Mouse (Mus musculus) heart, embryonic 12.5 days (tissue): ENCODE data around the gene Plpp2. TPM values are rescaled to one million over a fixed set of nuclear protein-coding genes. Genes with fewer than 3 reads are reported as not detected.

ENCODE experiments used
- ATAC-seq: fragments of 200-750 bp; cut with Nextera tagmentation; 2 replicates; pipeline ENCODE4 v1.8.0; 2017; ENCODE audit warnings: moderate TSS enrichment, moderate library complexity; ENCODE audit not compliant: insufficient number of reproducible peaks, low FRiP score
- H3K27ac ChIP-seq: fragments of 300-500 bp; sonication (generic); 2 replicates; pipeline ENCODE4 v1.5.1; 2016; ENCODE audit warnings: mild to moderate bottlenecking, moderate library complexity; ENCODE audit not compliant: poor library complexity, severe bottlenecking
- H3K27me3 ChIP-seq: fragments of 300-500 bp; sonication (generic); replicated peaks from 2 replicates; pipeline ENCODE4 v1.6.1; 2016; ENCODE audit warnings: mild to moderate bottlenecking, moderate library complexity
- H3K36me3 ChIP-seq: fragments of 300-500 bp; sonication (generic); 2 replicates; pipeline ENCODE4 v1.6.1; 2016; ENCODE audit warnings: mild to moderate bottlenecking, moderate library complexity
- H3K4me1 ChIP-seq: fragments of 300-500 bp; sonication (generic); replicated peaks from 2 replicates; pipeline ENCODE4 v1.6.1; 2016; ENCODE audit warnings: mild to moderate bottlenecking
- H3K4me2 ChIP-seq: fragments of 300-500 bp; sonication (generic); 2 replicates; pipeline ENCODE4 v1.6.1; 2016; ENCODE audit warnings: mild to moderate bottlenecking, moderate library complexity
- H3K4me3 ChIP-seq: fragments of 300-500 bp; sonication (generic); 2 replicates; pipeline ENCODE4 v1.5.1; 2016; ENCODE audit warnings: mild to moderate bottlenecking
- H3K9ac ChIP-seq: fragments of 300-500 bp; sonication (generic); 2 replicates; pipeline ENCODE4 v1.6.1; 2016; ENCODE audit warnings: mild to moderate bottlenecking, moderate library complexity
- H3K9me3 ChIP-seq: fragments of 300-500 bp; sonication (generic); replicated peaks from 2 replicates; pipeline ENCODE4 v1.6.1; 2016; ENCODE audit warnings: mild to moderate bottlenecking, moderate library complexity
- WGBS: fragments of 180-500 bp; shearing (Covaris S2); methylation state at CpG from one replicate; pipeline ENCODE4 v1.1.7; 2016; 5-methylcytosine and 5-hydroxymethylcytosine counted together
- polyA plus RNA-seq: library from polyadenylated mRNA; unstranded; fragments of >200 nt; fragmentation: Nextera tagmentation; extraction: Ambion mirVana; gene quantifications from 2 replicates; pipeline ENCODE4 v1.2.1, GENCODE M21; 2016

The Plpp2 gene
- polyA plus RNA-seq, 1 experiment from 2014 or later = 12.0 TPM

DNA sequence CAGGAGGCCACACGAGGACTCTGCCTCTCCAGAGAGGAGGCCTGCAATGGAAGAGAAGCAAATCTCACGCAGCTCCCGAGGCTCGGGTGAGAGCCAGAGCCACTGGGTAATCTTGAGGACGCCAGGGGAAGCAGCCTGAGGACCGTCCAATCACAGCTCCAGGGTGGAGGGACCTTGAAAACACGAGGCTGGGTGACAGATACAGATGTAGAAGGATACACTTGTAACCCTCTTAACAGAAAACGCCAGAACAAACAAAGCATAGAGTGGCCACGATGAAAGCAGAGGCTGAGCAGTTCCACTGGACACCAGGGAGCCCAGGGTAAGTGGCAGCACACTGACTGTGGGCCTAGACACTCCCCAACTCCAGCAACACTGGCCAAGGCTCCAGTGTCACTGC lies 16.8 kb upstream of the Plpp2 start:
- Histone ChIP-seq H3K27me3 (no peaks in the 10 kb centered on the region), H3K27ac (no peak overlapping the region), H3K9ac (no peak overlapping the region), H3K4me1 (peaks cover 24% of the 10 kb centered on the region), H3K36me3 (peaks cover 55% of the 10 kb centered on the region), H3K9me3 (no peaks in the 10 kb centered on the region), H3K4me3 (no peak overlapping the region), H3K4me2 (no peak overlapping the region)
- ATAC-seq = no peak
- 69% methylated on average over 9 of the region's 9 CpGs for WGBS

DNA sequence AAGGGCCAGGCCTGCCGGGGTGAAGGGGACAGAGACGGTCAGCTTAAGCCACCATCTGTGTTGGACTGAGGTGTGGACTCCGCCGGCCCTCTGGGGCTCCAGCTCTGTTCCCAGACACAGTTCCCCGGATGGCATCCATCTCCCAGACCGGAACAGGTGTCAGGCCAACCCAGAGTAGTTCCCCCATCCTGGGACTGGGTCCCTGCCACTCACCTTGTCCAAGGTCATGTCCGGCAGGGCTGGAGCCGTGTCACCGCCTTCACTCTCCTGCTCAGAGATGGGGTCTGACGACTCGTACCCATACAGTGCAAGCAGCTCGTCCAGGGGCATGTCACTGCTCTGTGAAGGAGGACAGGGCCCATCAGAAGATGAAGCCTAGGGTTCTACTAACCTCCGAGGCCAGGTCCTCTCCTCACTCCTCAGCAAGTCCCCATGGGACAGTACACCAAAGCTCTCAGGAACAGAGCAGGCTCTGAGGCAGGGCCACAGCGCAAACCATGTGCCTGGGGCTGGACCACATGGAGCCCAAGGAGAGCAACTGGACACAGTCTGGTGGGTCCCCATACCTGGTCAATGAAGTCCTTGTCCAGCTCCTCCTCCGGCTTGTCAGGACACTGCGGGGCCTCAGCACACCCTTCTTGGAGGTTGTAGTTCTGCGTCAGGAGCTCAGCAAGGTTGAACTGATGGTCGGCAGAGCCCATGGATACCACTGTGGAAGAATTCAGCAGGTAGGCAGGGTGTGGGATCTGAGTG lies 15.6 kb upstream of the Plpp2 start:
- no peaks in the 10 kb centered on the region for H3K27me3 ChIP-seq
- no peak for ATAC-seq
- no peak overlapping the region for H3K4me3 ChIP-seq
- H3K27ac ChIP-seq = no peak overlapping the region
- peaks cover 23% of the 10 kb centered on the region for H3K4me1 ChIP-seq
- no peaks in the 10 kb centered on the region for H3K9me3 ChIP-seq
- H3K36me3 ChIP-seq = peaks cover 67% of the 10 kb centered on the region
- no peak overlapping the region for H3K4me2 ChIP-seq
- no peak overlapping the region for H3K9ac ChIP-seq
- 87% methylated on average over 18 of the region's 18 CpGs for WGBS

DNA sequence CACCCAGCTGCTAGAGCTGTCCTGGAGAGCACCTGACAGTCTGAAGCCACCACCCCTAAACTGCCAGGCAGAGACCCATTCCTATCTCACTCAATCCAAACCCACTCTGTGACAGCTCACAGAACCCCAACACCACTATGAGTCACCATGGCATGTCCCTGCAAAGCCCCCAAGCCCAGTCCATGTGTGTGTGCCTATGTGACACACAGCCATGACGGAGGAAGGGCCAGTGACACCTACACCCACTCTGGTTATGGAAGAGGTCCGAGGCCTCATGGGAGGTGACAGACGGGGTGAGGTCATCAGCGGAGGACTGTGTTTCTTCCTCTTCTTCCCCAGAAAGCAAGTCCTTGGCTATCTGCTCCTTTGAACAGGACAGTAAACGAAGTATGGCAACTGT lies 14.9 kb upstream of the Plpp2 start:
- Histone ChIP-seq H3K9ac (no peak overlapping the region), H3K27ac (no peak overlapping the region), H3K9me3 (no peaks in the 10 kb centered on the region), H3K4me3 (no peak overlapping the region), H3K27me3 (no peaks in the 10 kb centered on the region), H3K4me2 (no peak overlapping the region), H3K4me1 (peaks cover 17% of the 10 kb centered on the region), H3K36me3 (peaks cover 73% of the 10 kb centered on the region)
- ATAC-seq = no peak
- 86% methylated on average over 5 of the region's 5 CpGs for WGBS

GRCm38 (mm10) chr10:79547148-79547675 lies 13.6 kb upstream of the Plpp2 start:
- H3K4me2 ChIP-seq = no peak overlapping the region
- 65% methylated on average over 5 of the region's 5 CpGs for WGBS
- ATAC-seq = no peak
- no peaks in the 10 kb centered on the region for H3K27me3 ChIP-seq
- H3K27ac ChIP-seq = no peak overlapping the region
- H3K36me3 ChIP-seq = peaks cover 87% of the 10 kb centered on the region
- no peak overlapping the region for H3K4me3 ChIP-seq
- H3K4me1 ChIP-seq = peaks cover 6% of the 10 kb centered on the region
- H3K9me3 ChIP-seq = no peaks in the 10 kb centered on the region
- H3K9ac ChIP-seq = no peak overlapping the region

DNA sequence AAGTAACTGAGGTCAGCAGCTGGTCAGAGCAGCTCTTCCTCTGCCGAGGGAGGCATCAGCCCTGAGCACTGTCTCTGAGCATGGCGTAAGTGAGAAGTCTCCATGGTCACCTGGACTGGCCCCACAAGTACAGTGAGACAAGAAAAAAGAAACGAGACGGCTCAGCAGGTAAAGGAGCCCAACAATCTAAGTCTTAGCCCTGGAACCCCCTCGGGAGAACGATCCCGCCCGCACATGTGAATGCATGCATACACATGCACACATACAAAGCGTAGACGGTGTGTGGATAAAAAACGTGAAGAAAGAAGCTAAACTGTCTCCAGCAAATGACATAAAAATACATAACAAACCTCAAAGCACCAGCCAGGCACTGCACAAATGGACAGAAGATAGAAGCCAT lies 12.9 kb upstream of the Plpp2 start:
- H3K4me1 ChIP-seq = peaks cover 5% of the 10 kb centered on the region
- H3K27ac ChIP-seq = no peak overlapping the region
- no peak overlapping the region for H3K9ac ChIP-seq
- WGBS = 92% methylated on average over 11 of the region's 11 CpGs
- no peak for ATAC-seq
- no peaks in the 10 kb centered on the region for H3K9me3 ChIP-seq
- H3K4me3 ChIP-seq = no peak overlapping the region
- H3K4me2 ChIP-seq = no peak overlapping the region
- no peaks in the 10 kb centered on the region for H3K27me3 ChIP-seq
- peaks cover 94% of the 10 kb centered on the region for H3K36me3 ChIP-seq

GRCm38 (mm10) chr10:79545891-79546290 lies 12.3 kb upstream of the Plpp2 start:
- no peak overlapping the region for H3K4me2 ChIP-seq
- 88% methylated on average over 12 of the region's 12 CpGs for WGBS
- no peaks in the 10 kb centered on the region for H3K27me3 ChIP-seq
- H3K27ac ChIP-seq = no peak overlapping the region
- ATAC-seq = no peak
- peaks cover 5% of the 10 kb centered on the region for H3K4me1 ChIP-seq
- no peak overlapping the region for H3K9ac ChIP-seq
- no peaks in the 10 kb centered on the region for H3K9me3 ChIP-seq
- H3K4me3 ChIP-seq = no peak overlapping the region
- peaks cover 98% of the 10 kb centered on the region for H3K36me3 ChIP-seq

GRCm38 (mm10) chr10:79544631-79545030 lies 11.0 kb upstream of the Plpp2 start:
- ATAC-seq = no peak
- Histone ChIP-seq H3K9me3 (no peaks in the 10 kb centered on the region), H3K4me3 (no peak overlapping the region), H3K36me3 (peaks cover 100% of the 10 kb centered on the region), H3K4me1 (peaks cover 5% of the 10 kb centered on the region), H3K27ac (no peak overlapping the region), H3K9ac (no peak overlapping the region), H3K4me2 (no peak overlapping the region), H3K27me3 (no peaks in the 10 kb centered on the region)
- 96% methylated on average over 5 of the region's 5 CpGs for WGBS

DNA sequence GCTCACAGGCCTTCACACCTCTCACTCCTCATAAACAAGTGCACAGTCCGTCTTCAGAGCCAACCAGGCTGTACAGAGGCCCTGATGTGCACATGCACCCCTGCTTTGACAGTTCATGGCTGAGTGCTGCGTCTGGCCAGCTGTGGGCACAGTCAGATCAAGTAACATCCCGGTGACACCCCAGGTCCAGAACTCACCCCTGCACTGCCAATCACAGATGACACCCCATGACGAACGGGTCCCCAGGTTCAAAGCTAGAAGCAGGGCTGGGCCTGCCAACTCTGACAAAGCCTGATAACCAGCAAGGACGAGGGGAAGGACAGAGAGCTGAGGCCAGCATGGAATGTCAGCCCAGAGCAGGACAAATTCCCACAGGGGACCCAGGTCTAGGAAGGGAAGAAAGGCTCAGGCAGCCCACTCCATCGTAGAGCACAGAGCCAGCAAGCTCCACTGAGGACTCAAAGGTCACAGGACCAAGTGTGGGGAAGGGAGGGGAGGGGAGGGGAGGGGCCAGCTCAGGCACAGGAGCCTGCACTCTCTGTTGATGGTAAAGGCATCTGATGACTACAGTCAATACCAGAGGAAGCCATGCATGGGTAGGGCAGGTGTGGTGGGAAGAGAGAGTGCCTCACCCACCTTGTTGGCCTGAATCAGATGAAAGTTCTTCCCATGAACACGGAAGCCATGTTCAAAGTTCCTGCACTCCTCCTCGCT lies 10.4 kb upstream of the Plpp2 start:
- Histone ChIP-seq H3K27me3 (no peaks in the 10 kb centered on the region), H3K9me3 (no peaks in the 10 kb centered on the region), H3K4me1 (peaks cover 5% of the 10 kb centered on the region), H3K36me3 (peaks cover 100% of the 10 kb centered on the region), H3K4me2 (no peak overlapping the region), H3K4me3 (no peak overlapping the region), H3K27ac (no peak overlapping the region), H3K9ac (no peak overlapping the region)
- no peak for ATAC-seq
- WGBS = 64% methylated on average over 9 of the region's 9 CpGs

GRCm38 (mm10) chr10:79542171-79542570 lies 8.6 kb upstream of the Plpp2 start:
- Histone ChIP-seq H3K4me1 (no peaks in the 10 kb centered on the region; the same call in 1 of the 2 replicates), H3K9ac (no peak overlapping the region), H3K4me3 (no peak overlapping the region), H3K9me3 (no peaks in the 10 kb centered on the region), H3K27ac (no peak overlapping the region), H3K36me3 (peaks cover 89% of the 10 kb centered on the region), H3K27me3 (no peaks in the 10 kb centered on the region), H3K4me2 (no peak overlapping the region)
- WGBS = 90% methylated on average over 11 of the region's 11 CpGs
- no peak for ATAC-seq

DNA sequence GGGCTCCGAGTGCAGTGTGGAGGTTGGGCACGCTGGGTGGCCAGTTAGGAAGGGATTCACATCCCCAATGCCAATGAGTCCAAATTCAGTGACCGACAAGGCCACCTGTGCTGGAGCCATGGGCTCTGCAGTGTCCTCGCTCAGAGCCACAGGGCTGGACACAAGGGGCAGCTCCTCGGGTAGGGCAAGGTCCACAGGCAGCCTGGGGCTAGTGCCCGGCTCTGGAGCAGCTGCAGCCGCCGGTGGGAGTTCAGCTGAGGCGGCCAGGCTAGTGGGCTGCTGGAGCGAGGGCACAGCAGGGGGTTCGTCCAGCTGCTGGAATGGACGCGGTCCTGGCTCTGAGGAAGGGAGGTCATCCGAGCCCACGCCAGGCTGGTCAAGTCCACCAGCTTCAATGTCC lies 7.9 kb upstream of the Plpp2 start:
- Histone ChIP-seq H3K27me3 (no peaks in the 10 kb centered on the region), H3K36me3 (peaks cover 82% of the 10 kb centered on the region), H3K4me1 (no peaks in the 10 kb centered on the region; the same call in 1 of the 2 replicates), H3K9me3 (no peaks in the 10 kb centered on the region), H3K27ac (no peak overlapping the region), H3K4me2 (no peak overlapping the region), H3K9ac (no peak overlapping the region), H3K4me3 (no peak overlapping the region)
- 89% methylated on average over 15 of the region's 15 CpGs for WGBS
- no peak for ATAC-seq

GRCm38 (mm10) chr10:79540746-79541145 lies 7.2 kb upstream of the Plpp2 start:
- ATAC-seq = no peak
- H3K27me3 ChIP-seq = no peaks in the 10 kb centered on the region
- H3K9me3 ChIP-seq = no peaks in the 10 kb centered on the region
- H3K4me1 ChIP-seq = no peaks in the 10 kb centered on the region; the same call in 1 of the 2 replicates
- no peak overlapping the region for H3K27ac ChIP-seq
- H3K36me3 ChIP-seq = peaks cover 75% of the 10 kb centered on the region
- H3K9ac ChIP-seq = no peak overlapping the region
- WGBS = 96% methylated on average over 11 of the region's 11 CpGs
- H3K4me3 ChIP-seq = no peak overlapping the region
- H3K4me2 ChIP-seq = no peak overlapping the region
